ENCODE assay signal across 10 mouse cellular contexts in genomic region chr5:120706976-120707375, GRCm38 (mm10). TPM values are rescaled to one million over a fixed set of nuclear protein-coding genes. Genes with fewer than 3 reads are reported as not detected.
A peak's percentile ranks its signal among the peaks of the same experiment; 100 is the strongest.
DNase-seq lines count a peak whose midpoint lies in the region; ATAC-seq and TF ChIP-seq lines count a peak whose summit lies in the region.
"Had no signal": no experiment of that assay in that cellular context is flagged by ENCODE, and none has a peak within 500 bp of the region (broad histone marks: within the 10 kb centered on the region; RNA-seq: fewer than 3 reads in every experiment).

No protein-coding gene starts in this region.

- peak overlapping the region; percentile 47 for H3K4me2 ChIP-seq in forebrain, embryonic 16.5 days (ENCODE audit: low read length)
- H3K4me2 ChIP-seq in midbrain, embryonic 13.5 days (replicated peaks) = peak overlapping the region; percentile 57

- H3K9me3 ChIP-seq in forebrain, embryonic 16.5 days (ENCODE audit: control insufficient read depth, low read length) = no peaks in the 10 kb centered on the region
- no peaks in the 10 kb centered on the region for H3K9me3 ChIP-seq in midbrain, embryonic 13.5 days

- no peak for TF ChIP-seq CTCF in layer of hippocampus, adult 2 months (conservative IDR thresholded peaks at IDR 0.05)

- no peaks in the 10 kb centered on the region for H3K27me3 ChIP-seq in forebrain, embryonic 16.5 days (replicated peaks; ENCODE audit: control insufficient read depth, insufficient read depth, low read length)
- peaks cover 10% of the 10 kb centered on the region; the same call in 1 of the 2 replicates for H3K27me3 ChIP-seq in midbrain, embryonic 13.5 days

- H3K4me3 ChIP-seq in layer of hippocampus, adult 2 months = peak overlapping the region; percentile 31
- H3K4me3 ChIP-seq in forebrain, embryonic 16.5 days (replicated peaks; ENCODE audit: low read length) = peak overlapping the region; percentile 26
- peak overlapping the region; percentile 32 for H3K4me3 ChIP-seq in midbrain, embryonic 13.5 days (replicated peaks)

- no peak for ATAC-seq in forebrain, embryonic 16.5 days
- ATAC-seq in midbrain, embryonic 13.5 days = no peak

- whole genome bisulfite sequencing in forebrain, embryonic 16.5 days = 35% methylated on average over 13 of the region's 13 CpGs
- WGBS in midbrain, embryonic 13.5 days = 27% methylated on average over 13 of the region's 13 CpGs

- H3K9ac ChIP-seq in forebrain, embryonic 16.5 days (replicated peaks; ENCODE audit: low read depth, low read length) = peak overlapping the region; percentile 41; the same call in 1 of the 2 replicates
- H3K9ac ChIP-seq in midbrain, embryonic 13.5 days (replicated peaks) = peak overlapping the region; percentile 59

- H3K27ac ChIP-seq in layer of hippocampus, adult 2 months = peak overlapping the region; percentile 39; the same call in 1 of the 2 replicates
- no peak overlapping the region for H3K27ac ChIP-seq in forebrain, embryonic 16.5 days (ENCODE audit: low read length)
- no peak overlapping the region for H3K27ac ChIP-seq in midbrain, embryonic 13.5 days

- no peak for DNase-seq in layer of hippocampus, adult 2 months (ENCODE audit: low spot score in 2 of 2)
- no peak for DNase-seq in layer of hippocampus, adult 18-20 months (ENCODE audit: low spot score in 2 of 2)
- DNase-seq in embryo, embryonic 10.5 days (ENCODE audit: low spot score) = peak; percentile 35
- no peak for DNase-seq in frontal cortex, adult 2 months (ENCODE audit: extremely low spot score in 1 of 2, low spot score in 1 of 2)
- no peak for DNase-seq in ovary, adult 18-20 months (ENCODE audit: low spot score)
- no peak for DNase-seq in gastrocnemius, adult 18-20 months (ENCODE audit: low spot score)
- DNase-seq: kidney, postnatal 14 days; thymus, postnatal 36 days had no signal

- peaks cover 66% of the 10 kb centered on the region for H3K4me1 ChIP-seq in forebrain, embryonic 16.5 days (replicated peaks; ENCODE audit: control insufficient read depth, insufficient read depth, low read length)
- peaks cover 77% of the 10 kb centered on the region for H3K4me1 ChIP-seq in midbrain, embryonic 13.5 days (replicated peaks)

- H3K36me3 ChIP-seq in forebrain, embryonic 16.5 days (ENCODE audit: control insufficient read depth, insufficient read depth) = no peaks in the 10 kb centered on the region
- H3K36me3 ChIP-seq in midbrain, embryonic 13.5 days = no peaks in the 10 kb centered on the region

RNA-seq across cellular contexts. Expression of gene Dtx1, which starts 4.8 kb away (rescaled TPM):
- total RNA-seq in layer of hippocampus, adult 2 months (2021) = 10 to 100 TPM; 70.9 to 73.9 TPM
- 10 to 100 TPM; 70.7 to 75.2 TPM for total RNA-seq in layer of hippocampus, adult 18-20 months (2021)
- polyA plus RNA-seq in forebrain, embryonic 16.5 days (2015; fragmentation: Nextera tagmentation; extraction: Ambion mirVana) = 43.4 and 44.1 TPM in 2 replicates
- polyA plus RNA-seq in midbrain, embryonic 13.5 days (2015; fragmentation: Nextera tagmentation; extraction: Ambion mirVana) = 25.1 and 34.2 TPM in 2 replicates
- polyA plus RNA-seq in frontal cortex, adult 2 months (2012; rRNA removed) = 93.3 and 99.3 TPM in 2 replicates
- under 1 TPM; 0.41 to 0.74 TPM for total RNA-seq in gastrocnemius, adult 18-20 months (2021)

RNA-seq across cellular contexts. Expression of gene Oas2, which starts 42.7 kb away (rescaled TPM):
- not detected for total RNA-seq in layer of hippocampus, adult 2 months (2021)
- under 1 TPM in 1 of 2 experiments, not detected in 1; 0.30 TPM for total RNA-seq in layer of hippocampus, adult 18-20 months (2021)
- 0.27 TPM in 1 of 2 replicates, not detected in the other for polyA plus RNA-seq in forebrain, embryonic 16.5 days (2015; fragmentation: Nextera tagmentation; extraction: Ambion mirVana)
- 0.07 and 0.17 TPM in 2 replicates for polyA plus RNA-seq in midbrain, embryonic 13.5 days (2015; fragmentation: Nextera tagmentation; extraction: Ambion mirVana)
- polyA plus RNA-seq in frontal cortex, adult 2 months (2012; rRNA removed) = 0.86 and 0.96 TPM in 2 replicates
- total RNA-seq in gastrocnemius, adult 18-20 months (2021) = under 1 TPM; 0.19 to 0.25 TPM

RNA-seq across cellular contexts. Expression of gene Rasal1, which starts 58.4 kb away (rescaled TPM):
- total RNA-seq in layer of hippocampus, adult 2 months (2021) = 10 to 100 TPM; 91.9 to 96.6 TPM
- 10 to 100 TPM; 92.7 to 97.3 TPM for total RNA-seq in layer of hippocampus, adult 18-20 months (2021)
- polyA plus RNA-seq in forebrain, embryonic 16.5 days (2015; fragmentation: Nextera tagmentation; extraction: Ambion mirVana) = 5.3 and 6.3 TPM in 2 replicates
- polyA plus RNA-seq in midbrain, embryonic 13.5 days (2015; fragmentation: Nextera tagmentation; extraction: Ambion mirVana) = 0.15 TPM in 1 of 2 replicates, not detected in the other
- polyA plus RNA-seq in frontal cortex, adult 2 months (2012; rRNA removed) = 63.8 and 71.7 TPM in 2 replicates
- not detected for total RNA-seq in gastrocnemius, adult 18-20 months (2021)

Comparison
In these comparisons a context has a peak if more than half of its experiments do, and no peak if none do; other contexts are left out.
1. RNA of gene Dtx1, which starts 4.8 kb away (total RNA-seq): 70.7 to 75.2 TPM in layer of hippocampus, adult 18-20 months and 70.9 to 73.9 TPM in layer of hippocampus, adult 2 months; 0.41 to 0.74 TPM in gastrocnemius, adult 18-20 months; every median in the first group is over 10 times any median in the second.
2. RNA of gene Rasal1, which starts 58.4 kb away (total RNA-seq): 92.7 to 97.3 TPM in layer of hippocampus, adult 18-20 months and 91.9 to 96.6 TPM in layer of hippocampus, adult 2 months; not detected in gastrocnemius, adult 18-20 months; every median in the first group is over 10 times any median in the second.
3. Peak in every context shown above with its lines, with median percentiles within 50 percentile points of each other: H3K4me3 ChIP-seq.